Mouse (Mus musculus) stomach, embryonic 14.5 days (tissue): ENCODE data around the gene Svbp. TPM values are rescaled to one million over a fixed set of nuclear protein-coding genes. Genes with fewer than 3 reads are reported as not detected.
A peak's percentile ranks its signal among the peaks of the same experiment; 100 is the strongest.

Source experiments
- ATAC-seq: fragments of 200-750 bp; cut with Nextera tagmentation; 2 replicates; pipeline ENCODE4 v1.8.0; 2017; ENCODE audit warnings: low read depth, moderate TSS enrichment; ENCODE audit not compliant: insufficient number of reproducible peaks, insufficient read depth, low FRiP score
- H3K27ac ChIP-seq: fragments of 300-500 bp; sonication (generic); 2 replicates; pipeline ENCODE4 v1.5.1; 2014; ENCODE audit warnings: mild to moderate bottlenecking, low read length, moderate library complexity, mixed read lengths
- H3K27me3 ChIP-seq: fragments of 300-500 bp; sonication (generic); 2 replicates; pipeline ENCODE4 v1.6.1; 2014; ENCODE audit warnings: low read length, control low read depth, mixed read lengths; ENCODE audit not compliant: control insufficient read depth, insufficient read depth
- H3K36me3 ChIP-seq: fragments of 300-500 bp; sonication (generic); 2 replicates; pipeline ENCODE4 v1.6.1; 2014; ENCODE audit warnings: mild to moderate bottlenecking, control low read depth, low read length, moderate library complexity, mixed read lengths; ENCODE audit not compliant: control insufficient read depth, insufficient read depth
- H3K4me1 ChIP-seq: fragments of 300-500 bp; sonication (generic); 2 replicates; pipeline ENCODE4 v1.6.1; 2014; ENCODE audit warnings: low read length, control low read depth, mixed read lengths; ENCODE audit not compliant: control insufficient read depth, insufficient read depth
- H3K4me2 ChIP-seq: fragments of 300-500 bp; sonication (generic); replicated peaks from 2 replicates; pipeline ENCODE4 v1.6.1; 2014; ENCODE audit warnings: low read depth, low read length, control low read depth
- H3K4me3 ChIP-seq: fragments of 300-500 bp; sonication (generic); 2 replicates; pipeline ENCODE4 v1.5.1; 2014; ENCODE audit warnings: low read depth, low read length, control low read depth
- H3K9ac ChIP-seq: fragments of 300-500 bp; sonication (generic); replicated peaks from 2 replicates; pipeline ENCODE4 v1.6.1; 2014; ENCODE audit warnings: low read depth, mild to moderate bottlenecking, control low read depth, low read length, moderate library complexity, mixed read lengths
- H3K9me3 ChIP-seq: fragments of 300-500 bp; sonication (generic); 2 replicates; pipeline ENCODE4 v1.6.1; 2016; ENCODE audit warnings: low read depth, low read length, control low read depth; ENCODE audit not compliant: control insufficient read depth
- WGBS: fragments of 180-500 bp; shearing (Covaris S2); extraction: QIAGEN DNeasy Blood & Tissue Kit; methylation state at CpG from one replicate; pipeline ENCODE4 v1.1.7; 2014; 5-methylcytosine and 5-hydroxymethylcytosine counted together
- polyA plus RNA-seq: library from polyadenylated mRNA; unstranded; fragments of >200 nt; fragmentation: Nextera tagmentation; extraction: Ambion mirVana; gene quantifications from 2 replicates; pipeline ENCODE4 v1.2.1, GENCODE M21; 2014

Svbp gene
- polyA plus RNA-seq, 1 experiment from 2014 or later = 155 TPM

- no peak for ATAC-seq
- Histone ChIP-seq H3K36me3 (peaks cover under 1% of the 10 kb centered on the region; the same call in 1 of the 2 replicates), H3K27ac (peak overlapping the region; percentile 67), H3K9ac (peak overlapping the region; percentile 73), H3K27me3 (no peaks in the 10 kb centered on the region), H3K4me1 (peaks cover 6% of the 10 kb centered on the region; the same call in 1 of the 2 replicates), H3K4me2 (peak overlapping the region; percentile 71), H3K4me3 (peak overlapping the region; percentile 87), H3K9me3 (no peaks in the 10 kb centered on the region)
- 10% methylated on average over 18 of the region's 18 CpGs for WGBS
These were observed 645 bp downstream of the Svbp start for GRCm38 (mm10) chr4:119195582-119196320.

- Histone ChIP-seq H3K4me2 (no peak overlapping the region), H3K9me3 (no peaks in the 10 kb centered on the region), H3K36me3 (peaks cover 3% of the 10 kb centered on the region; the same call in 1 of the 2 replicates), H3K9ac (no peak overlapping the region), H3K4me3 (no peak overlapping the region), H3K27ac (no peak overlapping the region), H3K4me1 (peaks cover 6% of the 10 kb centered on the region; the same call in 1 of the 2 replicates), H3K27me3 (no peaks in the 10 kb centered on the region)
- ATAC-seq = no peak
- 87% methylated on average over 6 of the region's 6 CpGs for WGBS
These were observed 3.0 kb downstream of the Svbp start for GRCm38 (mm10) chr4:119198105-119198504.

DNA sequence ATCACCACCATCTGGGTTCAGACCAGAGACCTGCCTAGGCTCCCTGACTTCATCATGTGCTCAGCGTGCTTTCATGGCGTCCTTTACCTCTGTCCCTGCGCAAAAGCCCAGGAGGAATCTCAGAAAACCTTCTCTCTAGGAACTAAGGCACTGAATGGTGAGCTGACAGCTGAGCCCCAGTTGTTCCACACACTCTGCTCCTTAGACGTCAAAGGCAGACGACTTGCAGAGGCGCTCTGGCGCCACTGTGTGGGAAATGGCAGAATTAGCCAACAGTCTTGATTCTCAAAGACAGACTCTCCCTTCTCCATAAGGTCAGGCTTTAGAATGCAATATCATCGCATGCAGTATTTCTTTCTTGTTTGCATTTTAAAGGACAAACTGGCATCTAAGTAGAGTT, 9.6 kb downstream of the Svbp start:
- no peak overlapping the region for H3K27ac ChIP-seq
- ATAC-seq = no peak
- H3K9ac ChIP-seq = no peak overlapping the region
- H3K9me3 ChIP-seq = no peaks in the 10 kb centered on the region
- WGBS = 18% methylated on average over 8 of the region's 8 CpGs
- H3K27me3 ChIP-seq = no peaks in the 10 kb centered on the region
- H3K4me2 ChIP-seq = no peak overlapping the region
- H3K4me1 ChIP-seq = no peaks in the 10 kb centered on the region
- H3K4me3 ChIP-seq = no peak overlapping the region
- H3K36me3 ChIP-seq = peaks cover 3% of the 10 kb centered on the region; the same call in 1 of the 2 replicates

DNA sequence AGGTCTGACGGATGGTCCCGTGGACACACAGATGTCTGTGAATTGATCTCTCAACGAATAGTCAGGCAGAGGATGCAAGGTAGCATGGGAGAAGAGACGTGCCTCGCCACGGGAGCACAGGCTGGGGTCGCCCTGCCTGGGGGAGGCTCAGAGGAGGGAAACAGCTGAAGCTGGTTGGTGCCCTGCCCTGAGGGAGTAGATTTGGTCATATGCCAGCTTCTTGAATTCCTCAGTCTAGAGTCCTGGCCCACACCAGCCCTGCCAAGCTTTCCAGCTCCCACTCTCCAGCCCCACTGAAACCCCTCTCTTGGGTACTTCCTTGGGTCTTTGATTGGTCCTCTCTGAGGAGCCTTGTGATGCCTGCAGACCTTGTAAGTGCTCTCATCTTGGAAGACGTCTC, 21.6 kb downstream of the Svbp start:
- Histone ChIP-seq H3K4me2 (no peak overlapping the region), H3K36me3 (no peaks in the 10 kb centered on the region), H3K27ac (no peak overlapping the region), H3K9me3 (no peaks in the 10 kb centered on the region), H3K27me3 (no peaks in the 10 kb centered on the region), H3K4me1 (no peaks in the 10 kb centered on the region), H3K9ac (no peak overlapping the region), H3K4me3 (no peak overlapping the region)
- 65% methylated on average over 8 of the region's 8 CpGs for WGBS
- ATAC-seq = no peak

- no peak within 1 kb of the TSS for H3K4me2 ChIP-seq
- no peaks in the 10 kb centered on the region for H3K36me3 ChIP-seq
- H3K4me3 ChIP-seq = no peak within 1 kb of the TSS
- no peaks in the 10 kb centered on the region for H3K4me1 ChIP-seq
- H3K9ac ChIP-seq = no peak within 1 kb of the TSS
- peak; percentile 35; the same call in 1 of the 2 replicates for ATAC-seq
- no peaks in the 10 kb centered on the region for H3K9me3 ChIP-seq
- 14% methylated on average over 11 of the region's 11 CpGs for WGBS
- no peak within 1 kb of the TSS for H3K27ac ChIP-seq
- H3K27me3 ChIP-seq = no peaks in the 10 kb centered on the region
These were observed 23.1 kb downstream of the Svbp start, which contains the start of gene Tmem269 for GRCm38 (mm10) chr4:119218169-119218568. Tmem269 (minus strand) TSS chr4:119218217.

- no peaks in the 10 kb centered on the region for H3K27me3 ChIP-seq
- no peak overlapping the region for H3K27ac ChIP-seq
- no peak for ATAC-seq
- no peaks in the 10 kb centered on the region for H3K9me3 ChIP-seq
- H3K4me2 ChIP-seq = no peak overlapping the region
- peaks cover 43% of the 10 kb centered on the region for H3K36me3 ChIP-seq
- 100% methylated on average over 1 of the region's 1 CpGs for WGBS
- no peak overlapping the region for H3K4me3 ChIP-seq
- no peaks in the 10 kb centered on the region for H3K4me1 ChIP-seq
- no peak overlapping the region for H3K9ac ChIP-seq
These were observed 28.6 kb downstream of the Svbp start for GRCm38 (mm10) chr4:119223696-119224095.

GRCm38 (mm10) chr4:119224534-119224933, 29.4 kb downstream of the Svbp start:
- Histone ChIP-seq H3K4me3 (no peak overlapping the region), H3K27ac (no peak overlapping the region), H3K36me3 (peaks cover 43% of the 10 kb centered on the region), H3K9me3 (no peaks in the 10 kb centered on the region), H3K9ac (no peak overlapping the region), H3K4me1 (no peaks in the 10 kb centered on the region), H3K27me3 (no peaks in the 10 kb centered on the region), H3K4me2 (no peak overlapping the region)
- 97% methylated on average over 3 of the region's 3 CpGs for WGBS
- no peak for ATAC-seq

DNA sequence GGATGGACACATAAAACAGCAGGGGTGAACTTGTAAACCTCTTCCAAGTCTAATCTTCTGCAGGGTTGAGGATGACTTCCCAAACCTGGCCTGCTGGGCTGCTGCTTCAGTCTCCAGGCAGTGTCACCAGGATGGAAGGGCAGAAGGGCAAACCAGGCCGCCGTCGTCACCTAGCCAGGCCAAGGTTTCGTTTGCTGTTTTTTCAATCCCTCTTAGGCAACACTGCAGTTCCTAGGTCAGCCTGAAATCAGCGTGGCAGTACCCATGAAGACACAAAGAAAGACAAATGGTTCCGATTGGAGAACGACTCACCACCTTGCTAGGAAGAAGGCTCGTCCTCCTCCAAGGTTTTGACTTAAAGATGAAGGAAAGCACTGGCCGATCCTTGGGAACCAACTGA, 30.6 kb downstream of the Svbp start:
- no peaks in the 10 kb centered on the region for H3K9me3 ChIP-seq
- ATAC-seq = no peak
- H3K4me1 ChIP-seq = no peaks in the 10 kb centered on the region
- H3K4me3 ChIP-seq = no peak overlapping the region
- H3K4me2 ChIP-seq = no peak overlapping the region
- no peak overlapping the region for H3K27ac ChIP-seq
- no peak overlapping the region for H3K9ac ChIP-seq
- WGBS = 89% methylated on average over 9 of the region's 9 CpGs
- H3K27me3 ChIP-seq = no peaks in the 10 kb centered on the region
- peaks cover 43% of the 10 kb centered on the region for H3K36me3 ChIP-seq
